Mouse (Mus musculus) v-Abl transformed pro-B cells (cell line): Measurements from ENCODE around the gene Chtop.

Experiments
- in situ Hi-C, 2 experiments: fragments of 400-800 bp; cut with MboI; formaldehyde crosslinking; loops; one replicate each; pipeline ENCODE4 v1.15.1; 2025; ENCODE audit not compliant: unreplicated experiment in 2 of 2

Gene Chtop

DNA sequence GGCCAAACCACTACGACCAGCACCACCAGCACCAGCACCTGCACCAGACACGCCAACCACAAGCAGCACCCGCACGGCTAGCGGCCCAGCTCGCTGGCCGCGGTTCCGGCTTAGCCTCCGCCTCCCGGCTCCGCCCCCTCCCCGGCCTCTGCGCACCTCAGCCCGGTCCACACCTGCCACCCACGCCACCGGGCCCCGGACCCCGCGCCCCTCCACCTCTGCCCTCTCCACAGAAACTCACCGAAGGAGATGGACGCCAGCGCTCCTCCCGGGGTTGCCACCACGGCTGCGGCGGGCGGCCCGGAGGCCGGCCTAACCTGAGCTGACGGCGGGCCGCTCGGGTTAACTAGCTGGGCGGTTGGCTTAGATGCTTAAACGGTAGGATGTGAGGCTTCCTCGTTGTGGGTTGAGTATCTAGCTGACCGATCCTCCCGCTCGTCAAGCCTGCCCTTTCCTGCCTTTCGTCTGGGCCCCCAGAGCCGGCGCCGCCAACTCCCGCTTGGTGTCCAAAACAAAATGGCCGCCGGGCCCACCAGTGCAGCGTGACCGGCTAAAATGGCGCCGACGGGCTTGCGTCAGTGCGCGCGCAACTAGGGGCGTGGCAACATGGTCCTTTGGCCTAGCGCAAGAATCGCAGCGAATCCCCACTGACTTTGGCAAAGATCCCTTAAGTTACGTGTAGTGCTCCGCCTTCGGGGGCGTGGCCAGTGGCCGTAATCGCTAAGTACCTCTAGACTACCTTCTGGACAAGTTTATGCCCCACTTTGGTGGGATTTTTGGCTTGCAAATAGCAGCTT lies at the start of gene Chtop:
Gene Chtop (minus strand): TSS at position 549 of the 797 bp plus-strand sequence.
- in situ Hi-C loops: no loop called here

GRCm38 (mm10) chr3:90555954-90556353 lies 46.7 kb upstream of the Chtop start:
- in situ Hi-C loops: no loop called here

DNA sequence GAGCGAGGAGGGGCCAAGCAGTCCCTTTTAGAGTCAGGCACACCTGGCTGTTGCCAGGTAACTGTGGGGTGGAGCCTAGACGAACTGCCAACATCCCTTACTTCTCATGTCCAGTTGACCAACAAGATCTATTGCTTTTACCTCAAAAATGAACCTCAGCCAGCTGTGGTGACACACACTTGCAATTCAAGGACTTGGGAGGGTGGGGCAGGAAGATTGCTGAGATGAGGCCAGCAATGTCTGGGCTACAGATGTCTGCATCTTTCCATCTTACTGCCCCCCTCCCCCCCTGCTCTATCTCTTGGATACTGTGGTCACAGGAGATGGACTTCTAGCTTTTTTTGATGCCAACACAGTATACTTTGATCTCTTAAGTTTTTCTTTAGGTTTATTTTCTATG lies 42.9 kb upstream of the Chtop start:
- in situ Hi-C loops: no loop called here

DNA sequence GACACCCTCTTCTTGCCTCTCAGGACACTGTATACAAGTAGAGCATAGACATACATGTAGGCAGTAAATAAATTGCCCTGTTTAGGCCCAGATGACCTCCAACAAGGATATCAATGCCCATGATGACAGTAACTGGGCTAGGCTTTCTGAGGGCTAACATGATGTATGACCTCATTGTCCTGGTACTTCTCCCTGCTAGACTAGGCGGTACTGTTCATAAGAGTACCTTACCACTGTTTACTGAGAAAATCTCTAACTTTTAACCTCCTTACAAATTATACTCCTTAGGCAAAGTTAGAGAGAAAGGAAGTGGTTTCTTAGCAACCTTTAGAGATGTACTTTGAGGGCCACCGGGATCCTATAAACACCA lies 41.1 kb upstream of the Chtop start:
- in situ Hi-C loops: no loop called here

DNA sequence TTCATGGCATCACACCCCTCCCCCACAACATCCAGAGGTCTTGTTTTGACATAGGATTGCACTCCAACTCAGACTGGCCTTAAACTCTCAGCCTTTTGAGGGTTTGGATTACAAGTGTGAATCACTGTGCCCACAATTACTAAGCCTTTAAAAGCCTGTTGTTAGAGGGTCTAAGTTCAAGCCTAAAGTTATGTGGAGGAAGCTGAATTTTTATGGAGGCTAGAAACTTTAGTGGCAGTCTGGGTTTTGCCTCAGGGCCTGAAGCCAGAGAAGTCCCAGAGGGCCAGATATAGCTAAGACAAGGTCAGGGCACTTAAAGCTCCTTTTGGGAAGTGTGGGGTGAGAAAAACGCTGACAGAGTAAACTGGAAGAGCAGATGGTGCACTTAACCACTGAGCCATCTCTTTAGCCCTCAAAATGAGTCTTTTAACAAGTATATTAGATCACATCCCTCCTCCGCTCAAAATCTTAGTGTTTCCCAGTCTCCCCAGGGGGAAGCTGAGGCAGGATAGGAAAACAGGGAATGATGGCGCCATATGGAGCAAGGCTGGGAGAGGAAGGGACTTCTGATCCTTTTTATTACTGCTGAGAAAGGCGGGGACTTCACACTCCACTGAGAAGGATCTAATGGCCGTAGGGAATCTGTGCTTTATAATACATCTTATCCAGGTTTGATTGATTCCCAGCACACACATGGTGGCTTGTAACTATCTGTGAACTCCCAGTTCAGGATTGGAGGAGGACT lies 40.5 kb upstream of the Chtop start:
- in situ Hi-C loops: no loop called here

DNA sequence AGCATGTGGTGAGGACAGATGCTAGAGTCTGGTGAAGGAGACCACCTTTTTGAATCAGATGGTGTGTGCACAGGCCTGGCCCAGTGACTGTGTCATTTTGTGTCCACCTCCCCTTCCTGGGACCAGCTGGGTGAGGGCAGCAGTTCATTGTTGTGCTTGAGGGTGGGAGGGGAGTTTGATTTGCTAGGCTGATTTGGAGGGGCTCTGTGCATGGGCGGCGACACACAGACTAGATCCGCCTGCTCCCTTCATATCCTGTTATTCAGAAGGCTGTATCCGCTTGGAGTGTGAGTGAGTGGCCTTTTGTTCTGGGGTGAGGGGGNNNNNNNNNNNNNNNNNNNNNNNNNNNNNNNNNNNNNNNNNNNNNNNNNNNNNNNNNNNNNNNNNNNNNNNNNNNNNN lies 31.6 kb upstream of the Chtop start:
- in situ Hi-C loops: no loop called here

GRCm38 (mm10) chr3:90537905-90538296 lies 28.6 kb upstream of the Chtop start:
- in situ Hi-C loops: no loop called here

DNA sequence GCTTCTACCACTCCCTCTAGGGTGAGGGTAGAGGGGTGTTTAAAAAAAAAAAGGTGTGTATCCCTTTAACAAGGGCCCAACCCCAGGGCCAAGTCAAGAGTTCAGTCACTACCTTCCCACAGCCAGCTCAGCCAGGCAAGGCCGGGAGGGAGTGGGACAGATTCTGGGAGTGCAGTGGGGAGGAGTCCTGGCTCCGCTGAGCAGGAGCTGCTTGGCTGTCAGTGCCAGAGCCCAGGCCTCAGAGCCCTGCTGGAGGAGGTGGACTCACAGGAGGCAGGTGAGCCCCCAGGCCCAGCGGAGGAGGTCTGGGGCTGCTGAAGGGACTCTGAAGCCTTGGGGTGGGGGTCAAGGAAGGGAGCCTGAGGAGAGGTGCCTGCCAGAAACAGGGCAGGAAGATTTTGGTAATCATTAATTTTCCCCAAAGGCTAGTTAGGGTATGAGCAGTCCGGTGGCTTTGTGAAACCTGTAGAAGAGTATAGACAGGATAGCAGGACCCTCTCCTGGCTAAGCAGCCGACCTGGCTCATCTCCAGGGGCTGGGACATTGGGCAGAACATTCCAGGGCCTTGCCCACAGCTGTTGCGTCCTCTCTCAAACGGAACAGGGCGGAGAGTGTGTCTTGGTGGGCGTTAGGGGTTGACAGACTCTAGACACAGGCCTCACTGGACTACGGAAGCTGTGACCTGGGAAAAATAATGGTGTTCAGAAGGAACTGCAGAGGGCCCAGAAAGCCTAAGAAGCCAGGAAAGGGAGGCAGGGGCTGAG lies 28.0 kb upstream of the Chtop start, which contains the start of gene S100a16:
Gene S100a16 (plus strand): TSS at position 114 of the 764 bp plus-strand sequence.
- in situ Hi-C loops: no loop called here

DNA sequence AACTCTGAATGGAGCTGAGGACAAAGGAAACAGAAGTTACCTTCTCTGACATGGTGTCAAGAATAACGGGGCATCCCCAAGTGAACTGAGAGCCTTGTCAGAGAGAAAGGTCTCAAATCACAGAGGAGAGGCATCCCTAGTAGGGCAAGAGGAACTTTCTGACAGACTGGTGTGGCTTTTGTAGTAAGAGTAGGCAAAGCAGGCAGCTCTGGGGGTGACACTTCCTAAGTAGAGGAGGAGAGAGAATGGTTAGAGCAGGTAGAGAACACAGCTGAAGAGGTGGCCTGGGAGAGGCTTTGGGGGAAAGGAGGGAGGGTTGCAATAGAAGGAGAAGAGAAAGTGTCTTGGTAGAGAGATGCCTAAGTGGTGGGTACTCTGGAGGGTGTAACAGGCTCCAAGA lies 26.1 kb upstream of the Chtop start:
- in situ Hi-C loops: no loop called here

GRCm38 (mm10) chr3:90531713-90532112 lies 22.4 kb upstream of the Chtop start:
- in situ Hi-C loops: no loop called here

GRCm38 (mm10) chr3:90527291-90527873 lies 18.1 kb upstream of the Chtop start:
- in situ Hi-C loops: no loop called here

DNA sequence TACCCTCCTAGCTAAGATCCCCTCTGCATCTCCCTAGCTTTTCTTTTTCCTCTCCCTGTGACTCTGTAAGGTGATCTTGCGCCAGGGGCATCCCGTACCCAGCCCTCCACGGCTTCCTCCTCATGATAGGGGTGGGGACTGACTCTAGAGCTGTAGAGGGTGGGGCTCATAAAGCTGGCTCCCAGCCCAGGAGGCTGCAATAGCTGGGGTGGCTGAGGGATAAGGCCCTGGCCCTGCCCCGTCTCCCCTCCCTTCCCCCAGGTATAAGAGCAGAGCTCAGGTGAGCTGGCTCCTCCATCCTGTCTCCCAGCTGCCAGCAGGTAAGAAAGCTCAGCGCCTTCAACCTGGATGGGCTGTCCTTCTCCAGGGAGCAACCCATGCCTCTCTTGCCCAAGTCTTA lies 17.3 kb upstream of the Chtop start, which contains the start of gene S100a14:
Gene S100a14 (plus strand): TSS at position 277 of the 400 bp plus-strand sequence.
- in situ Hi-C loops: no loop called here

DNA sequence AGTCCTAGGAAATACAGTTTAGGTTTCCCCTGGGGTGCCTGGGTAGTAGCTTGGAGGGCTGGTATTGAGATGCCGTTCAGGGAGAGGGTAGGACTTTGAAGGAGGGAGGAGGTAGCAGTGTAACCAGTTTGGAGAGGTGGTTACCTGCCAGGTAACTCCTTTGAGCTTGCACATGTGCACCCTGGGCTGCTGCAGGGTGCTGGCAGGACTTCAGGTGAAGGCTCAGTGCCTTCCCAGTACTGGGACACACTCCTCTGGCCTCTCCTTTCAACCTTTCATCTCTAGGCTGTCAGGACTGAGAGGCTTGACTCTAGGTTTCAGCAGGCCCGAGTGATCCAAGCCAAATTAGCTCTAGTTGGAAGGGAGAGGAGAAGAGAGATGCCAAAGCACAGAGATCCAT lies 16.8 kb upstream of the Chtop start:
- in situ Hi-C loops: no loop called here

DNA sequence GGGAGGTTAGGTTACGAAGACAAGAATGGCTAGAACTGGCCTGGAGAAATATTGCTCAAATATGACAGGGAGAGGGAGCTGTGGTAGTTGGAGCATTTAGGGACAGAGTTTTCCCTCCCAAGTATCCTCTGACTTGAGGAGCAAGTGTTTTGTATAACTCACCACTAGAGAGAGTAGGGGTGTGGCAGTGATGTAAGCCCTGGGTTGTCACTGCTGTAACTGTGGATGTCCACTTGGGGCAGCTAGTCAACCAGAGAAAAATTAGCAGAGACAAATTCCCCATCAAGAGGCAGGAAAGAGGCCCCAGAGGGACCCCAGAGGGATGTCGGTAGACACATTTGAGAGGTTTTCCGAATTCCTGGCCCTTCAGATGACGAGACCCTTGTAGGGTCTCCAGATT lies 16.1 kb upstream of the Chtop start:
- in situ Hi-C loops: no loop called here

GRCm38 (mm10) chr3:90517711-90518110 lies 8.4 kb upstream of the Chtop start:
- in situ Hi-C loops: no loop called here

- in situ Hi-C loops: no loop called here
Measured at GRCm38 (mm10) chr3:90515789-90516188, 6.5 kb upstream of the Chtop start.

DNA sequence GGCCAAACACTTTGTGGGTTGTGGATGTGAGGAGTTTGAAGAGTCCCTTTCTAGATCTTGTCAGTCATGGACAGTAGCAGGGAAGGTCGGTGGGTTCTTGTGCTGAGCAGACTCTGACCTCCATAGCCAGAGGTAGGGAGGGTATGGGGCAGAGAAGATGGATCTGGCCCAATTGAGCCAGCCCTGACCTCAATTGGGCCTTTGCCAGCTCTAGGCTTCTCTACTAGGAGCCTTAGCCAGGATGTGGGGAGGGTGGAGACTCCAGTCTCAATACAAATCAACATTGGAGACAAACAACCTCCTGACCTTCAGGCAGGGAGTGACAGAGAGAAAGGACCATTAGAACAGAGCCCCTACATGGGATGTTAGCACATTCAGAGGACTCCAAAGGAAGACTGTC lies 5.9 kb upstream of the Chtop start:
- in situ Hi-C loops: no loop called here

DNA sequence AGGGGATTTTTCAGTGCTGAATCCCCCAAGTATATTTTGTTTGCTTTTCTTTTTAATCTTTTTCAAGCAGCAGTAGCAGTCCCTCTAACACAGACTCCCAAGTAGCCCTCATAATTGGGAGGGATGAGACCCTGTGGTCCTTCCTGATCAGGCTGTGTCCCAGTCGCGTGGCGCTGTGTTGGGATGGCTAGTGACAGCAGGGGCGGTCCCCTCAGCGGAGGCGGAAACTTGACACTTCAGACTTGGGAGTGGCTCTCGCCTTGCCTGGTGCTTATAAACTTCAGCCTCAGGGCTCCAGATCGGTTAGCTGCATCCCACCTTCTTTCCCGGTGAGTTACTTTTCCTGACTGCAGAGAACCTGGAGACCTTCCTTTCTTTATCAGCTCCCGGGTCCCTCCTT lies 5.4 kb upstream of the Chtop start:
- in situ Hi-C loops: no loop called here

DNA sequence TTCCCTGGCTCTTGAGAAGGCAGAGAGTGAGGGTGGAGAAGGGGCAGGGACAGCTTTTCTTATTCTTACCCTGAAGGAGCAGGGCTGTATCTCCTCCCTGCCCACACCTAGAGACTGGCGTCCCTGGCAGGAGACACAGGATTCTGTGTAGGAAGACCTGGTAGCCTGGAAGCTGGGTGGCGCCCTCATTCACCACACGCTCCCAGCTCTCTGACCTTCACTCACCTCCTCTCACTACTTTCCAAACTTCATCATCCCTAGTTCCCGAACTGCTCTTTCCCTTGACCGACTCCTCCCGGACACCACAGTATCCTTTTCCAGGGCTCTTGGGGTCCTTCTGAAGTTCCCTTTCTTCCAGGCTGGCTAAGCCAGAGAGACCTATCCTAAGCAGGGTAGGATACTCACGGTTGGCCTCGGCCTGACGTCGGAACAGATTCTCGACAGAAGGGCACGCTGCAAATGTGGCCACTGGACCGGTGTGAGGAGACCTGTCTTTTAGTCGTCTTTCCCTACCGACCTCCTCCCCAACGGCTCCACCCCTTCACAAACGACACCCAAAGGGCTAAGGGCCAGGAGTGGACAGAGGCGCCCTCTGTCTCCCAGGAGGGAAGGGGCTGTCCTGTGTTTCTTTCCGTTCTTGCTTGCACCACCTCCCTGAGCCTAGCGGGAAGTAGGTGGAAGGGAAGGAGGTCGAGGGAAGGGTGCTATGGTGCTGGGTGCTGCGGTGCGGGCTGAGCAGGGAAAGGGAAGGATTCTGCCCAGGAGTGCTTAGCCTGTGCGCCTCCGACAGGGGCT lies 4.7 kb upstream of the Chtop start, which contains the start of the genes S100a1 and S100a13:
Gene S100a1 (minus strand): TSS at position 597 of the 795 bp plus-strand sequence.
Gene S100a13 (plus strand): TSS at position 640 of the 795 bp plus-strand sequence.
- in situ Hi-C loops: no loop called here
